In the genomic region with DNA sequence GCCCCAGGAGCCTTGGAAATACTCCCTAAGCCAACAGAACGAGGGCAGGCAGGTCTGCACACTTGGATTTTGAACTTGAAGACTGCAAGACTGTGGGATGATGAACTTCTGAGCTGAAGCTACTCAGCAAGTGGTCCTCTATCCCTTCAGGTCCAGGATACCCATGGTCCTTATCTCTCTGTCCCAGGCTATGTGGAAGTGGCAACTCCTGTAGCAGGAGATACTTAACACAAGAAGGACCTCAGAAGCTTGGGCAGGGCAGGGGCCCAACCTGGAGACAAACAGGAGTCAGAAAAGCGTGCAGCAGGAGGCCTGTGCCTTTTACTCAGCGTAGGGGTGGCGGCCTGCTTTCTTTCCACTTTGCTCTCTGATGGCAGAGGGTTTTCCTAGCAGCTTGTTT, we compare ENCODE assay signal across 18 mouse cellular contexts. TPM values are rescaled to one million over a fixed set of nuclear protein-coding genes. Genes with fewer than 3 reads are reported as not detected.
A peak's percentile ranks its signal among the peaks of the same experiment; 100 is the strongest.
DNase-seq lines count a peak whose midpoint lies in the region; ATAC-seq and TF ChIP-seq lines count a peak whose summit lies in the region.
"Had no signal": no experiment of that assay in that cellular context is flagged by ENCODE, and none has a peak within 500 bp of the region (broad histone marks: within the 10 kb centered on the region; RNA-seq: fewer than 3 reads in every experiment).

No protein-coding gene starts in this region.

- H3K9me3 ChIP-seq in heart, embryonic 11.5 days (replicated peaks; ENCODE audit: control insufficient read depth, low read length): no peaks in the 10 kb centered on the region
- no peaks in the 10 kb centered on the region for H3K9me3 ChIP-seq in liver, embryonic 13.5 days (replicated peaks)
- H3K9me3 ChIP-seq: heart, embryonic 12.5 days; hindbrain, embryonic 15.5 days had no signal

- intact Hi-C loops in left cerebral cortex, postnatal 14 days (cut with DNase I): no loop called here

- no peak overlapping the region for H3K9ac ChIP-seq in heart, embryonic 11.5 days (ENCODE audit: low read depth, low read length)
- H3K9ac ChIP-seq in liver, embryonic 13.5 days: peak overlapping the region; percentile 96
- H3K9ac ChIP-seq: heart, embryonic 12.5 days; hindbrain, embryonic 15.5 days had no signal

- H3K4me2 ChIP-seq in heart, embryonic 11.5 days: peak overlapping the region; percentile 29; the same call in 1 of the 2 replicates
- peak overlapping the region; percentile 93 for H3K4me2 ChIP-seq in liver, embryonic 13.5 days
- H3K4me2 ChIP-seq: hindbrain, embryonic 15.5 days; midbrain, embryonic 11.5 days had no signal

- H3K27ac ChIP-seq in heart, embryonic 11.5 days (ENCODE audit: low read depth, low read length): no peak overlapping the region
- H3K27ac ChIP-seq in liver, embryonic 13.5 days: peak overlapping the region; percentile 99
- no peak overlapping the region for H3K27ac ChIP-seq in thymus, adult 2 months (ENCODE audit: control insufficient read depth, insufficient read depth, low read length)
- H3K27ac ChIP-seq: hindbrain, embryonic 15.5 days; kidney, postnatal 0 days; layer of hippocampus, adult 2 months had no signal

- ATAC-seq in heart, embryonic 11.5 days (replicated peaks; ENCODE audit: insufficient number of reproducible peaks, low FRiP score, low TSS enrichment): no peak
- peak; percentile 51 for ATAC-seq in erythroblast, adult 5-6 weeks (replicated peaks; ENCODE audit: low FRiP score, poor library complexity, severe bottlenecking)
- peak; percentile 75 for ATAC-seq in liver, embryonic 13.5 days (ENCODE audit: low read depth)
- ATAC-seq: intestine, postnatal 0 days had no signal

- DNase-seq in heart, adult 9 months (ENCODE audit: low spot score in 2 of 2): no peak
- DNase-seq in liver, embryonic 13.5 days: peak; percentile 69
- DNase-seq in embryo, embryonic 9.5 days (ENCODE audit: extremely low spot score): no peak
- no peak for DNase-seq in thymus, adult 2 months
- no peak for DNase-seq in left cerebral cortex, postnatal 14 days (ENCODE audit: low spot score in 2 of 2)
- no peak for DNase-seq in kidney, postnatal 25 days
- DNase-seq: cerebellum, adult 9-11 months; heart, postnatal 36 days; left cerebral cortex, postnatal 4 days; lung, postnatal 14 days had no signal

- no peak for TF ChIP-seq POLR2A in thymus, adult 2 months (IDR thresholded peaks at IDR 0.05; ENCODE audit: control insufficient read depth, extremely low read depth, insufficient read depth, low read length, poor library complexity)

- H3K36me3 ChIP-seq in heart, embryonic 11.5 days (ENCODE audit: control insufficient read depth, insufficient read depth, low read length): peaks cover 4% of the 10 kb centered on the region
- peaks cover 48% of the 10 kb centered on the region for H3K36me3 ChIP-seq in liver, embryonic 13.5 days
- peaks cover 9% of the 10 kb centered on the region for H3K36me3 ChIP-seq in thymus, adult 2 months (ENCODE audit: control insufficient read depth, insufficient read depth, low read length)

- H3K4me3 ChIP-seq in heart, embryonic 11.5 days (ENCODE audit: low read depth, low read length): no peak overlapping the region
- peak overlapping the region; percentile 86 for H3K4me3 ChIP-seq in liver, embryonic 13.5 days (replicated peaks)
- H3K4me3 ChIP-seq in thymus, adult 2 months (ENCODE audit: control insufficient read depth, insufficient read depth, low read length): no peak overlapping the region
- H3K4me3 ChIP-seq: heart, embryonic 12.5 days; hindbrain, embryonic 15.5 days; layer of hippocampus, adult 2 months had no signal

- no peak for TF ChIP-seq CTCF in thymus, adult 2 months (IDR thresholded peaks at IDR 0.05; ENCODE audit: borderline replicate concordance, control insufficient read depth, extremely low read depth, insufficient read depth, low read length, poor library complexity)

- H3K4me1 ChIP-seq in heart, embryonic 11.5 days (ENCODE audit: control insufficient read depth, insufficient read depth, low read length): peaks cover 3% of the 10 kb centered on the region
- H3K4me1 ChIP-seq in liver, embryonic 13.5 days (replicated peaks): peaks cover 79% of the 10 kb centered on the region
- H3K4me1 ChIP-seq in thymus, adult 2 months (replicated peaks; ENCODE audit: control insufficient read depth, insufficient read depth, low read length): peaks cover 58% of the 10 kb centered on the region

- no peaks in the 10 kb centered on the region for H3K27me3 ChIP-seq in heart, embryonic 11.5 days (ENCODE audit: control insufficient read depth, insufficient read depth, low read length)
- no peaks in the 10 kb centered on the region for H3K27me3 ChIP-seq in liver, embryonic 13.5 days
- no peaks in the 10 kb centered on the region for H3K27me3 ChIP-seq in thymus, adult 2 months (ENCODE audit: control insufficient read depth, insufficient read depth, low read length)
- H3K27me3 ChIP-seq: heart, embryonic 12.5 days; hindbrain, embryonic 15.5 days had no signal

- WGBS in heart, embryonic 11.5 days (ENCODE audit: insufficient replicate concordance): 82% methylated on average over 4 of the region's 4 CpGs
- 31% methylated on average over 4 of the region's 4 CpGs for WGBS in liver, embryonic 13.5 days (ENCODE audit: insufficient replicate concordance)
- WGBS in thymus, adult 2 months: 97% methylated on average over 4 of the region's 4 CpGs

RNA-seq across cellular contexts. Expression of gene Gnptg, which starts 14.3 kb away (rescaled TPM):
- polyA plus RNA-seq in heart, embryonic 11.5 days (2014; fragmentation: Nextera tagmentation; extraction: Ambion mirVana): 22.6 and 25.5 TPM in 2 replicates
- total RNA-seq in erythroblast, adult 5-6 weeks (2015; ENCODE audit: low replicate concordance): 6.0 and 6.3 TPM in 2 replicates
- 3.6 and 3.7 TPM in 2 replicates for total RNA-seq in erythroblast, adult 5-6 weeks (2017; ENCODE audit: low replicate concordance)
- polyA plus RNA-seq in liver, embryonic 13.5 days (2015; fragmentation: Nextera tagmentation; extraction: Ambion mirVana): 21.4 and 21.5 TPM in 2 replicates
- polyA plus RNA-seq in thymus, adult 2 months (2012; rRNA removed): 39.8 and 47.7 TPM in 2 replicates
- total RNA-seq in left cerebral cortex, postnatal 14 days (2021): 10 to 100 TPM; 72.2 to 73.5 TPM

RNA-seq across cellular contexts. Expression of gene Tsr3, which starts 14.3 kb away (rescaled TPM):
- polyA plus RNA-seq in heart, embryonic 11.5 days (2014; fragmentation: Nextera tagmentation; extraction: Ambion mirVana): 32.1 and 33.6 TPM in 2 replicates
- 3.1 and 3.6 TPM in 2 replicates for total RNA-seq in erythroblast, adult 5-6 weeks (2015; ENCODE audit: low replicate concordance)
- 5.2 and 8.6 TPM in 2 replicates for total RNA-seq in erythroblast, adult 5-6 weeks (2017; ENCODE audit: low replicate concordance)
- 24.2 and 27.6 TPM in 2 replicates for polyA plus RNA-seq in liver, embryonic 13.5 days (2015; fragmentation: Nextera tagmentation; extraction: Ambion mirVana)
- polyA plus RNA-seq in thymus, adult 2 months (2012; rRNA removed): 38.0 and 40.9 TPM in 2 replicates
- 10 to 100 TPM; 25.0 to 27.2 TPM for total RNA-seq in left cerebral cortex, postnatal 14 days (2021)

RNA-seq across cellular contexts. Expression of gene Baiap3, which starts 30.5 kb away (rescaled TPM):
- 0.35 and 0.63 TPM in 2 replicates for polyA plus RNA-seq in heart, embryonic 11.5 days (2014; fragmentation: Nextera tagmentation; extraction: Ambion mirVana)
- 1.5 TPM in 1 of 2 replicates, not detected in the other for total RNA-seq in erythroblast, adult 5-6 weeks (2015; ENCODE audit: low replicate concordance)
- total RNA-seq in erythroblast, adult 5-6 weeks (2017; ENCODE audit: low replicate concordance): 0.42 TPM in 1 of 2 replicates, not detected in the other
- polyA plus RNA-seq in liver, embryonic 13.5 days (2015; fragmentation: Nextera tagmentation; extraction: Ambion mirVana): 0.12 and 0.25 TPM in 2 replicates
- polyA plus RNA-seq in thymus, adult 2 months (2012; rRNA removed): 56.5 and 60.9 TPM in 2 replicates
- total RNA-seq in left cerebral cortex, postnatal 14 days (2021): 10 to 100 TPM; 15.2 to 23.8 TPM

RNA-seq across cellular contexts. Expression of gene Unkl, which starts 37.5 kb away (rescaled TPM):
- polyA plus RNA-seq in heart, embryonic 11.5 days (2014; fragmentation: Nextera tagmentation; extraction: Ambion mirVana): 2.9 and 3.2 TPM in 2 replicates
- total RNA-seq in erythroblast, adult 5-6 weeks (2015; ENCODE audit: low replicate concordance): 5.6 and 8.1 TPM in 2 replicates
- 8.2 and 16.3 TPM in 2 replicates for total RNA-seq in erythroblast, adult 5-6 weeks (2017; ENCODE audit: low replicate concordance)
- 14.4 and 18.0 TPM in 2 replicates for polyA plus RNA-seq in liver, embryonic 13.5 days (2015; fragmentation: Nextera tagmentation; extraction: Ambion mirVana)
- 60.1 and 64.6 TPM in 2 replicates for polyA plus RNA-seq in thymus, adult 2 months (2012; rRNA removed)
- total RNA-seq in left cerebral cortex, postnatal 14 days (2021): 10 to 100 TPM; 33.4 to 38.6 TPM

RNA-seq across cellular contexts. Expression of gene BC003965, which starts 41.3 kb away (rescaled TPM):
- 24.6 and 26.7 TPM in 2 replicates for polyA plus RNA-seq in heart, embryonic 11.5 days (2014; fragmentation: Nextera tagmentation; extraction: Ambion mirVana)
- 6.5 TPM in 2 replicates for total RNA-seq in erythroblast, adult 5-6 weeks (2015; ENCODE audit: low replicate concordance)
- total RNA-seq in erythroblast, adult 5-6 weeks (2017; ENCODE audit: low replicate concordance): 2.2 and 2.9 TPM in 2 replicates
- 23.8 and 27.3 TPM in 2 replicates for polyA plus RNA-seq in liver, embryonic 13.5 days (2015; fragmentation: Nextera tagmentation; extraction: Ambion mirVana)
- 17.8 and 18.8 TPM in 2 replicates for polyA plus RNA-seq in thymus, adult 2 months (2012; rRNA removed)
- 10 to 100 TPM; 18.4 to 20.0 TPM for total RNA-seq in left cerebral cortex, postnatal 14 days (2021)

Comparison
In these comparisons a context has a peak if more than half of its experiments do, and no peak if none do; other contexts are left out.
1. RNA of gene Baiap3, which starts 30.5 kb away (polyA plus RNA-seq): 56.5 to 60.9 TPM in thymus, adult 2 months; 0.35 to 0.63 TPM in heart, embryonic 11.5 days and 0.12 to 0.25 TPM in liver, embryonic 13.5 days; every median in the first group is over 10 times any median in the second.